Mouse (Mus musculus) myocyte (in vitro differentiated cells): ENCODE data around the gene Acoxl. TPM values are rescaled to one million over a fixed set of nuclear protein-coding genes. Genes with fewer than 3 reads are reported as not detected.

Experiments used
- H3K27me3 ChIP-seq: one replicate; pipeline ENCODE4 v1.6.1; 2011; ENCODE audit not compliant: control insufficient read depth, insufficient read depth, insufficient read length
- H3K36me3 ChIP-seq: one replicate; pipeline ENCODE4 v1.6.1; 2011; ENCODE audit not compliant: control insufficient read depth, insufficient read depth
- H3K4me2 ChIP-seq: one replicate; pipeline ENCODE4 v1.6.1; 2011; ENCODE audit warnings: low read depth, control low read depth
- H3K4me3 ChIP-seq: one replicate; pipeline ENCODE4 v1.5.1; 2011; ENCODE audit warnings: mild to moderate bottlenecking, control low read depth, moderate library complexity
- H3K79me2 ChIP-seq: one replicate; pipeline ENCODE4 v1.6.1; 2011; ENCODE audit not compliant: control insufficient read depth, insufficient read depth
- H3ac ChIP-seq: one replicate; pipeline ENCODE4 v1.6.1; 2011; ENCODE audit not compliant: control insufficient read depth, insufficient read length
- CEBPB ChIP-seq: IDR thresholded peaks from 2 replicates; pipeline ENCODE4 v1.6.1; 2011; ENCODE audit warnings: mild to moderate bottlenecking, moderate library complexity; ENCODE audit not compliant: poor library complexity, insufficient read depth, severe bottlenecking
- E2F4 ChIP-seq: IDR thresholded peaks from one replicate; pipeline ENCODE4 v1.6.1; 2011; ENCODE audit warnings: mild to moderate bottlenecking, control low read depth, moderate library complexity; ENCODE audit not compliant: insufficient read depth
- MAX ChIP-seq: IDR thresholded peaks from one replicate; pipeline ENCODE4 v1.6.1; 2011; ENCODE audit warnings: low read depth, mild to moderate bottlenecking, control low read depth
- MYOD1 ChIP-seq, 3 experiments: IDR thresholded peaks; one replicate each; pipeline ENCODE4 v1.6.1; 2011; ENCODE audit warnings: control low read depth in 2 of 3, low read depth in 2 of 3, mild to moderate bottlenecking in 2 of 3, moderate library complexity in 1 of 3; ENCODE audit not compliant: insufficient read length in 2 of 3, control insufficient read depth in 1 of 3
- MYOG ChIP-seq, 3 experiments: IDR thresholded peaks; one replicate each; pipeline ENCODE4 v1.6.1; 2011; ENCODE audit warnings: control low read depth in 2 of 3, low read depth in 2 of 3, mild to moderate bottlenecking in 2 of 3; ENCODE audit not compliant: insufficient read length in 2 of 3, control insufficient read depth in 1 of 3, insufficient read depth in 1 of 3
- POLR2A ChIP-seq: IDR thresholded peaks from one replicate; pipeline ENCODE4 v1.6.1; 2011; ENCODE audit warnings: low read depth, mild to moderate bottlenecking, control low read depth, moderate library complexity; ENCODE audit not compliant: insufficient read length
- POLR2AphosphoS2 ChIP-seq: IDR thresholded peaks from one replicate; pipeline ENCODE4 v1.6.1; 2011; ENCODE audit warnings: low read depth, control low read depth; ENCODE audit not compliant: insufficient read length
- REST ChIP-seq: IDR thresholded peaks from one replicate; pipeline ENCODE4 v1.6.1; 2011; ENCODE audit warnings: mild to moderate bottlenecking, control low read depth, moderate library complexity; ENCODE audit not compliant: insufficient read depth, insufficient read length
- SRF ChIP-seq: IDR thresholded peaks from one replicate; pipeline ENCODE4 v1.6.1; 2011; ENCODE audit warnings: low read depth; ENCODE audit not compliant: control insufficient read depth, insufficient read length
- TCF12 ChIP-seq: IDR thresholded peaks from one replicate; pipeline ENCODE4 v1.6.1; 2011; ENCODE audit warnings: mild to moderate bottlenecking, control low read depth; ENCODE audit not compliant: poor library complexity, insufficient read depth, severe bottlenecking
- TCF3 ChIP-seq: IDR thresholded peaks from one replicate; pipeline ENCODE4 v1.6.1; 2011; ENCODE audit warnings: low read depth, control low read depth; ENCODE audit not compliant: insufficient read length
- USF1 ChIP-seq: IDR thresholded peaks from one replicate; pipeline ENCODE4 v1.6.1; 2011; ENCODE audit warnings: low read depth, mild to moderate bottlenecking, control low read depth, moderate library complexity
- polyA plus RNA-seq: library from polyadenylated mRNA; unstranded; fragments of >200 nt; fragmentation: generic; extraction: Trizol; gene quantifications from one replicate; pipeline ENCODE4 v1.2.1, GENCODE M21; 2012; ENCODE audit warnings: missing spikeins

Acoxl gene
- polyA plus RNA-seq, 1 experiment, result 0.01 TPM

- peaks cover 22% of the 10 kb centered on the region for H3K27me3 ChIP-seq
- no peak overlapping the region for H3ac ChIP-seq
- no peak for TF ChIP-seq TCF12
- no peak for TF ChIP-seq MYOD1 (IDR thresholded peaks at IDR 0.05; ENCODE audit: control insufficient read depth in 1 of 3, insufficient read length in 2 of 3, low read depth in 2 of 3)
- no peak for TF ChIP-seq TCF3
- TF ChIP-seq MYOG (IDR thresholded peaks at IDR 0.05; ENCODE audit: control insufficient read depth in 1 of 3, insufficient read depth in 1 of 3, insufficient read length in 2 of 3, low read depth in 2 of 3), result no peak
- TF ChIP-seq REST, result no peak
- no peak for TF ChIP-seq POLR2A
- no peak for TF ChIP-seq MAX
- TF ChIP-seq CEBPB, result no peak
- no peak for TF ChIP-seq USF1
- TF ChIP-seq E2F4, result no peak
- H3K79me2 ChIP-seq, result no peaks in the 10 kb centered on the region
- H3K4me2 ChIP-seq, result no peak overlapping the region
- H3K4me3 ChIP-seq, result no peak overlapping the region
- H3K36me3 ChIP-seq, result no peaks in the 10 kb centered on the region
These were observed 88.1 kb downstream of the Acoxl start for GRCm38 (mm10) chr2:127926679-127927324.

- TF ChIP-seq MAX (no peak), USF1 (no peak), POLR2A (no peak), CEBPB (no peak), TCF12 (no peak), TCF3 (no peak), SRF (no peak), REST (no peak), E2F4 (no peak), MYOG (IDR thresholded peaks at IDR 0.05; ENCODE audit: control insufficient read depth in 1 of 3, insufficient read depth in 1 of 3, insufficient read length in 2 of 3, low read depth in 2 of 3) (no peak), MYOD1 (IDR thresholded peaks at IDR 0.05; ENCODE audit: control insufficient read depth in 1 of 3, insufficient read length in 2 of 3, low read depth in 2 of 3) (no peak), POLR2AphosphoS2 (no peak)
- H3K36me3 ChIP-seq, result no peaks in the 10 kb centered on the region
- H3K27me3 ChIP-seq, result peaks cover 22% of the 10 kb centered on the region
- H3K4me2 ChIP-seq, result peak overlapping the region; percentile 9
- H3K4me3 ChIP-seq, result no peak overlapping the region
- H3K79me2 ChIP-seq, result no peaks in the 10 kb centered on the region
- no peak overlapping the region for H3ac ChIP-seq
These were observed 89.0 kb downstream of the Acoxl start for GRCm38 (mm10) chr2:127927452-127928273.

- H3K27me3 ChIP-seq, result peaks cover 22% of the 10 kb centered on the region
These were observed 89.6 kb downstream of the Acoxl start for GRCm38 (mm10) chr2:127928279-127928678.

GRCm38 (mm10) chr2:127928871-127929270, 90.2 kb downstream of the Acoxl start:
- Histone ChIP-seq H3ac (no peak overlapping the region), H3K27me3 (peaks cover 22% of the 10 kb centered on the region), H3K4me3 (no peak overlapping the region), H3K79me2 (no peaks in the 10 kb centered on the region), H3K4me2 (no peak overlapping the region), H3K36me3 (no peaks in the 10 kb centered on the region)
- no peak for TF ChIP-seq USF1
- TF ChIP-seq POLR2A, result no peak
- no peak for TF ChIP-seq SRF
- no peak for TF ChIP-seq MYOG (IDR thresholded peaks at IDR 0.05; ENCODE audit: control insufficient read depth in 1 of 3, insufficient read depth in 1 of 3, insufficient read length in 2 of 3, low read depth in 2 of 3)
- TF ChIP-seq REST, result no peak
- no peak for TF ChIP-seq MYOD1 (IDR thresholded peaks at IDR 0.05; ENCODE audit: control insufficient read depth in 1 of 3, insufficient read length in 2 of 3, low read depth in 2 of 3)
- no peak for TF ChIP-seq E2F4
- TF ChIP-seq POLR2AphosphoS2, result no peak
- no peak for TF ChIP-seq CEBPB
- no peak for TF ChIP-seq TCF12
- TF ChIP-seq TCF3, result no peak
- no peak for TF ChIP-seq MAX

More at GRCm38 (mm10) chr2:127928279-127928678, 89.6 kb downstream of the Acoxl start:
- H3ac ChIP-seq, result no peak overlapping the region
- H3K4me2 ChIP-seq, result no peak overlapping the region
- no peak overlapping the region for H3K4me3 ChIP-seq
- H3K36me3 ChIP-seq, result no peaks in the 10 kb centered on the region
- H3K79me2 ChIP-seq, result no peaks in the 10 kb centered on the region
- no peak for TF ChIP-seq MAX
- TF ChIP-seq MYOD1 (IDR thresholded peaks at IDR 0.05; ENCODE audit: control insufficient read depth in 1 of 3, insufficient read length in 2 of 3, low read depth in 2 of 3), result peak in 1 of 3 experiments; percentile 50
- no peak for TF ChIP-seq TCF3
- TF ChIP-seq REST, result no peak
